Mouse (Mus musculus) frontal cortex, adult (tissue): ENCODE data around the gene Iqsec1.

Experiments
- ATAC-seq: cut with Nextera tagmentation; 2 replicates; pipeline ENCODE4 v1.9.2; 2017; ENCODE audit warnings: mild to moderate bottlenecking, moderate library complexity, mixed read lengths; ENCODE audit not compliant: low TSS enrichment

The Iqsec1 gene

GRCm38 (mm10) chr6:90707143-90707542 lies 281.3 kb downstream of the Iqsec1 start:
- ATAC-seq = no peak

GRCm38 (mm10) chr6:90706490-90706889 lies 282.0 kb downstream of the Iqsec1 start:
- peak; percentile 41 for ATAC-seq

GRCm38 (mm10) chr6:90705738-90706137 lies 282.7 kb downstream of the Iqsec1 start:
- no peak for ATAC-seq

GRCm38 (mm10) chr6:90704705-90705344 lies 283.7 kb downstream of the Iqsec1 start:
- ATAC-seq = no peak

GRCm38 (mm10) chr6:90703782-90704181 lies 284.7 kb downstream of the Iqsec1 start:
- no peak for ATAC-seq

- ATAC-seq = 0 out of 2 replicates have a peak, but pooled peaks have one; percentile 3
Measured at GRCm38 (mm10) chr6:90702837-90703735, 285.4 kb downstream of the Iqsec1 start.

- ATAC-seq = no peak
Measured at GRCm38 (mm10) chr6:90702197-90702596, 286.3 kb downstream of the Iqsec1 start.

GRCm38 (mm10) chr6:90701391-90701790 lies 287.1 kb downstream of the Iqsec1 start:
- ATAC-seq = no peak

- no peak for ATAC-seq
Measured at GRCm38 (mm10) chr6:90700737-90701136, 287.7 kb downstream of the Iqsec1 start.

- ATAC-seq = no peak
Measured at GRCm38 (mm10) chr6:90700068-90700467, 288.4 kb downstream of the Iqsec1 start.

GRCm38 (mm10) chr6:90698843-90699242 lies 289.6 kb downstream of the Iqsec1 start:
- no peak for ATAC-seq

- peak; percentile 66 for ATAC-seq
Measured at GRCm38 (mm10) chr6:90695754-90696153, 292.7 kb downstream of the Iqsec1 start.

GRCm38 (mm10) chr6:90692404-90692803 lies 296.1 kb downstream of the Iqsec1 start:
- ATAC-seq = no peak

- ATAC-seq = no peak
Measured at GRCm38 (mm10) chr6:90691935-90692334, 296.6 kb downstream of the Iqsec1 start.

- ATAC-seq = no peak
Measured at GRCm38 (mm10) chr6:90689500-90689899, 299.0 kb downstream of the Iqsec1 start.

- peak; percentile 44 for ATAC-seq
Measured at GRCm38 (mm10) chr6:90688742-90689141, 299.7 kb downstream of the Iqsec1 start.

GRCm38 (mm10) chr6:90688003-90688402 lies 300.5 kb downstream of the Iqsec1 start:
- no peak for ATAC-seq

- no peak for ATAC-seq
Measured at GRCm38 (mm10) chr6:90686812-90687211, 301.7 kb downstream of the Iqsec1 start.

- ATAC-seq = no peak
Measured at GRCm38 (mm10) chr6:90683831-90684532, 304.5 kb downstream of the Iqsec1 start.

GRCm38 (mm10) chr6:90680401-90680800 lies 308.1 kb downstream of the Iqsec1 start:
- ATAC-seq = no peak

GRCm38 (mm10) chr6:90678759-90679158 lies 309.7 kb downstream of the Iqsec1 start:
- no peak for ATAC-seq

- ATAC-seq = no peak
Measured at GRCm38 (mm10) chr6:90668693-90669092, 319.8 kb downstream of the Iqsec1 start.
